Mouse (Mus musculus) hindbrain, embryonic 11.5 days (tissue): Measurements from ENCODE around the gene Drd4. TPM values are rescaled to one million over a fixed set of nuclear protein-coding genes. Genes with fewer than 3 reads are reported as not detected.

Source experiments
- ATAC-seq: fragments of 200-750 bp; cut with Nextera tagmentation; 2 replicates; pipeline ENCODE4 v1.8.0; 2017; ENCODE audit warnings: mild to moderate bottlenecking, moderate TSS enrichment, moderate library complexity; ENCODE audit not compliant: low FRiP score
- DNase-seq: peaks from one replicate; pipeline ENCODE4 v3.0.0-alpha.2; 2015; ENCODE audit warnings: low spot score
- H3K27ac ChIP-seq: fragments of 300-500 bp; sonication (generic); 2 replicates; pipeline ENCODE4 v1.5.1; 2014; ENCODE audit warnings: mild to moderate bottlenecking, low read depth, low read length
- H3K27me3 ChIP-seq: fragments of 300-500 bp; sonication (generic); 2 replicates; pipeline ENCODE4 v1.6.1; 2014; ENCODE audit warnings: mild to moderate bottlenecking, low read length, moderate library complexity, mixed read lengths; ENCODE audit not compliant: control insufficient read depth, insufficient read depth
- H3K36me3 ChIP-seq: fragments of 300-500 bp; sonication (generic); 2 replicates; pipeline ENCODE4 v1.6.1; 2014; ENCODE audit warnings: mild to moderate bottlenecking, low read length, moderate library complexity, mixed read lengths; ENCODE audit not compliant: control insufficient read depth, insufficient read depth
- H3K4me1 ChIP-seq: fragments of 300-500 bp; sonication (generic); replicated peaks from 2 replicates; pipeline ENCODE4 v1.6.1; 2014; ENCODE audit warnings: low read length, mixed read lengths; ENCODE audit not compliant: control insufficient read depth, insufficient read depth
- H3K4me2 ChIP-seq: fragments of 300-500 bp; sonication (generic); replicated peaks from 2 replicates; pipeline ENCODE4 v1.6.1; 2014; ENCODE audit warnings: mild to moderate bottlenecking, low read depth, low read length
- H3K4me3 ChIP-seq: fragments of 300-500 bp; sonication (generic); 2 replicates; pipeline ENCODE4 v1.5.1; 2014; ENCODE audit warnings: low read depth, low read length
- H3K9ac ChIP-seq: fragments of 300-500 bp; sonication (generic); 2 replicates; pipeline ENCODE4 v1.6.1; 2014; ENCODE audit warnings: low read depth, low read length
- H3K9me3 ChIP-seq: fragments of 300-500 bp; sonication (generic); 2 replicates; pipeline ENCODE4 v1.6.1; 2016; ENCODE audit warnings: low read length; ENCODE audit not compliant: control insufficient read depth
- WGBS: fragments of 180-500 bp; shearing (Covaris S2); extraction: QIAGEN DNeasy Blood & Tissue Kit; methylation state at CpG from one replicate; pipeline ENCODE4 v1.1.7; 2014; 5-methylcytosine and 5-hydroxymethylcytosine counted together
- polyA plus RNA-seq: library from polyadenylated mRNA; unstranded; fragments of >200 nt; fragmentation: Nextera tagmentation; extraction: Ambion mirVana; gene quantifications from 2 replicates; pipeline ENCODE4 v1.2.1, GENCODE M21; 2014

Drd4 gene
- polyA plus RNA-seq, 1 experiment from 2014 or later, result 0.25 TPM

- DNase-seq, result no peak
- no peak overlapping the region for H3K27ac ChIP-seq
- H3K9me3 ChIP-seq, result no peaks in the 10 kb centered on the region
- 72% methylated on average over 7 of the region's 7 CpGs for WGBS
- H3K27me3 ChIP-seq, result peaks cover 6% of the 10 kb centered on the region; the same call in 1 of the 2 replicates
- no peaks in the 10 kb centered on the region for H3K4me1 ChIP-seq
- no peak overlapping the region for H3K4me2 ChIP-seq
- no peak overlapping the region for H3K9ac ChIP-seq
- no peak overlapping the region for H3K4me3 ChIP-seq
- ATAC-seq, result no peak
- no peaks in the 10 kb centered on the region for H3K36me3 ChIP-seq
Observed at GRCm38 (mm10) chr7:141343696-141344095, 51.9 kb downstream of the Drd4 start.

DNA sequence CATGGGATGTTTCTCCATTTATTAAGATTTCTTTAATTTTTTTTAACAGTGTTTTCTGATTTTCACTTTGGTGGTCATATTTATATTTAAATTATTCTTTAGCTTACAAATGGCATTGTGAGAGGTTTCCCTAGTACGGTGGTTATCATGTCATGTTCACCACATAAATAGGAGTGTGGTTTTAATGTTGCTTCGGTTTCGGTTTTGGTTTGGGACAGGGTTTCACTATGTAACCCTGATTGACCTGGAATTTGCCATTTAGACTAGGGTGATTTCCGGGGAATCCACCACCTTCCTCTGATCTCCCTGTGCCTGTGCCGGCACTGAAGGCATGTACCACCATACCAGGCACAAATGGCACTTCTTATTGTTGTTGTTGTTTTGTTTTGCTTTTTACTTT, 53.0 kb downstream of the Drd4 start:
- Histone ChIP-seq H3K4me1 (no peaks in the 10 kb centered on the region), H3K27ac (no peak overlapping the region), H3K4me3 (no peak overlapping the region), H3K27me3 (no peaks in the 10 kb centered on the region), H3K4me2 (no peak overlapping the region), H3K36me3 (no peaks in the 10 kb centered on the region), H3K9me3 (no peaks in the 10 kb centered on the region), H3K9ac (no peak overlapping the region)
- WGBS, result 92% methylated on average over 5 of the region's 5 CpGs
- ATAC-seq, result no peak
- no peak for DNase-seq

Other genes with a start within 250 kb of the Drd4 start
- gene B4galnt4, start 230.9 kb upstream of the Drd4 start, polyA plus RNA-seq, result 15.1 and 18.1 TPM in 2 replicates
- gene Pkp3, start 213.8 kb upstream of the Drd4 start, polyA plus RNA-seq, result 2.0 and 2.6 TPM in 2 replicates
- gene Sigirr, start 191.4 kb upstream of the Drd4 start, polyA plus RNA-seq, result 1.0 and 2.1 TPM in 2 replicates
- 0.48 and 0.70 TPM in 2 replicates for gene Ano9, start 174.2 kb upstream of the Drd4 start, polyA plus RNA-seq
- gene Ptdss2, start 169.6 kb upstream of the Drd4 start, polyA plus RNA-seq, result 65.2 and 73.5 TPM in 2 replicates
- 59.6 and 64.4 TPM in 2 replicates for gene Rnh1, start 119.1 kb upstream of the Drd4 start, polyA plus RNA-seq
- 98.0 and 99.6 TPM in 2 replicates for gene Hras, start 98.0 kb upstream of the Drd4 start, polyA plus RNA-seq
- 6.2 and 7.8 TPM in 2 replicates for gene Lrrc56, start 97.8 kb upstream of the Drd4 start, polyA plus RNA-seq
- gene Lmntd2, start 77.9 kb upstream of the Drd4 start, polyA plus RNA-seq, result 2.3 and 3.3 TPM in 2 replicates
- 36.4 and 37.8 TPM in 2 replicates for gene Rassf7, start 76.1 kb upstream of the Drd4 start, polyA plus RNA-seq
- 67.1 and 78.6 TPM in 2 replicates for gene Phrf1, start 63.2 kb upstream of the Drd4 start, polyA plus RNA-seq
- gene Irf7, start 25.5 kb upstream of the Drd4 start, polyA plus RNA-seq, result 0.77 and 1.1 TPM in 2 replicates
- not detected in 2 replicates for gene Cdhr5, start 15.2 kb upstream of the Drd4 start, polyA plus RNA-seq
- 4.8 and 5.1 TPM in 2 replicates for gene Sct, start 12.9 kb upstream of the Drd4 start, polyA plus RNA-seq
- gene Deaf1, start 35.7 kb downstream of the Drd4 start, polyA plus RNA-seq, result 70.0 and 75.9 TPM in 2 replicates
- 29.7 and 31.9 TPM in 2 replicates for gene Tmem80, start 35.7 kb downstream of the Drd4 start, polyA plus RNA-seq
- 2.1 and 2.6 TPM in 2 replicates for gene Eps8l2, start 46.9 kb downstream of the Drd4 start, polyA plus RNA-seq
- 389 and 395 TPM in 2 replicates for gene Taldo1, start 100.2 kb downstream of the Drd4 start, polyA plus RNA-seq
- 43.3 and 48.1 TPM in 2 replicates for gene Gatd1, start 122.1 kb downstream of the Drd4 start, polyA plus RNA-seq
- gene Cend1, start 137.5 kb downstream of the Drd4 start, polyA plus RNA-seq, result 6.8 and 7.2 TPM in 2 replicates
- gene Slc25a22, start 145.9 kb downstream of the Drd4 start, polyA plus RNA-seq, result 33.9 and 36.6 TPM in 2 replicates
- gene Pidd1, start 152.0 kb downstream of the Drd4 start, polyA plus RNA-seq, result 8.3 and 8.6 TPM in 2 replicates
- 870 and 939 TPM in 2 replicates for gene Rplp2, start 155.4 kb downstream of the Drd4 start, polyA plus RNA-seq
- gene Pnpla2, start 163.2 kb downstream of the Drd4 start, polyA plus RNA-seq, result 13.7 and 14.2 TPM in 2 replicates
- 4.4 and 4.5 TPM in 2 replicates for gene Cracr2b, start 169.1 kb downstream of the Drd4 start, polyA plus RNA-seq
- gene Cd151, start 175.4 kb downstream of the Drd4 start, polyA plus RNA-seq, result 40.1 and 57.9 TPM in 2 replicates
- gene Polr2l, start 183.1 kb downstream of the Drd4 start, polyA plus RNA-seq, result 71.5 and 74.0 TPM in 2 replicates
- 29.6 and 31.4 TPM in 2 replicates for gene Tspan4, start 183.2 kb downstream of the Drd4 start, polyA plus RNA-seq
- gene Chid1, start 247.9 kb downstream of the Drd4 start, polyA plus RNA-seq, result 24.1 and 28.8 TPM in 2 replicates